Mouse (Mus musculus): ENCODE results near the gene AC170998.1.

AC170998.1 gene

DNA sequence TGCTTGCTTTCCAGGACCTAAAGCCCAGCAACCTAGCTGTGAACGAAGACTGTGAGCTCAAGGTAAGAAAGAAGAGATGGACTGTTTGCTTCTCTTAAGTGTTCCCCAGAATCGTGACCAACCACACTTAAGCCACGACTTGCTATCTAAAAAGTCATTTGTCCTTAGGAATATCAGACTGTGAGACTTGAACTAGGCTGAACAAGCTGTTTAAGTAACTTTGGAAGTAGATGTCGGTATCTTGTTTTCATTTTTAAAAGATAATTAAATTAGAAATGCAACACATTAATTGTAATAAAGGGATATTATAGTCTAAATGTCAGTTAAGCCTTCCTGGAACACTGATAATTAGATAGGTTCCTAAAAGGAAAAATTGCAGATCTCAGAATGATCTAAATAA, at the start of gene AC170998.1:
AC170998.1 (plus strand) TSS at position 301 of the 400 bp plus-strand sequence.
- in situ Hi-C loops (cut with MboI; ENCODE audit: unreplicated experiment in 2 of 2): no loop called here

DNA sequence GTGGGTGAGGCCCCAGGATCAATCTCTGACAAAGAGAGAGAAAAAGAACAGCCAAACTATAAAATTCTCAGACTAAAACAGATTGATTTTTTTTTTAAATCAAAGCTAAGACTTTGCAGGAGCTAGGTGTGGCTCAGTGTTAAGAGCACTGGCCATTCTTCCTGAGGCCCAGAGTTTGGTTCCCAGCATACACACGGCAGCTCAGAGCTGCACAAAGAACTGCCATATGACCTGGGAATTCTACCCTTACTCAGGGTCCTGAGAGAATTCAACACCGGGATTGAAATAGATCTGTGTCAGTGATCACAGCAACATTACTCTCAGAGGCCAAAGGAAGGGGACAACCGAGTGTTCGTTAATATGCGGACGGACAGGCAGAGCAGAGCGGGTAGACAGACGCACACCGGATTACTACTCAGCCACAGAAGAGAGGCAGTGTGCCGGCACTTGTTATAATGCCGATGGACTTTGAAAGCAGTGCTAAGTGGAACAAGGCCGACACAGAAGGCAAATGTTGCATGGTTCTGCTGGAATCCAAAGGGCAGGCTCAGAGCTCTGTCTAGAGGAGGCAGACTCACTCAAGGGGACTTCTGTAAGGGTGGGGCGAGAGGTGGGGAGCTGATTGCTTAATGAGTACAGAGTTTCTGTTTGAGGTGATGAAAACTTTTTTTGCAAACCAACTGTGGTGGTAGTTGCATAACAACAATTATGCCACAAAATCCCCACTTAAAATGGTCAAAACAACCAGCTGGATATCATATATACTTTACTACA, 43.4 kb upstream of the AC170998.1 start:
- in situ Hi-C loops (cut with MboI; ENCODE audit: unreplicated experiment in 2 of 2): loop anchor here in 1 of 2 experiments (10.0 to 25.0 kb wide), 2 partner anchors 192 to 680 kb away; partner anchors contain the start of gene Fgd2

DNA sequence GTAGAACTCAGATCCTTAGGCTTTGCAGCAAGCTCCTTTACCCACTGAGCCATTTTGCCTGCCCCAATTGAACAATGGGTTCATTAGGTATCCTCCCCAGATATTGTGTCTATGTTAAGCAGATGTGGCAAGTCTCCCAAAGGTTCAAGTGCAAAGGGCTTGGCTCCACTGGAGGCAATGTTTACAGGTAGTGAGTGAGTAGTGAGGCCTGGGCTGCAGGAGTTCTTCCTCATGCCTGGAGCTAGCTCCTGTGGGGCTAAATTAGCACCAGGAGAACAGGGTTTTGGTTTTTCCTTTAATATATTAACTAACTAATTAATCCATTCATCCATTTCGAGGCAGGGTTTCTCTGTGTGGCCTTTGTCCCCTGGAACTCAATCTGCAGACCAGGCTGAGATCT, 42.3 kb upstream of the AC170998.1 start:
- in situ Hi-C loops (cut with MboI; ENCODE audit: unreplicated experiment in 2 of 2): loop anchor here in 1 of 2 experiments (10.0 to 25.0 kb wide), 2 partner anchors 191 to 679 kb away; partner anchors contain the start of gene Fgd2

DNA sequence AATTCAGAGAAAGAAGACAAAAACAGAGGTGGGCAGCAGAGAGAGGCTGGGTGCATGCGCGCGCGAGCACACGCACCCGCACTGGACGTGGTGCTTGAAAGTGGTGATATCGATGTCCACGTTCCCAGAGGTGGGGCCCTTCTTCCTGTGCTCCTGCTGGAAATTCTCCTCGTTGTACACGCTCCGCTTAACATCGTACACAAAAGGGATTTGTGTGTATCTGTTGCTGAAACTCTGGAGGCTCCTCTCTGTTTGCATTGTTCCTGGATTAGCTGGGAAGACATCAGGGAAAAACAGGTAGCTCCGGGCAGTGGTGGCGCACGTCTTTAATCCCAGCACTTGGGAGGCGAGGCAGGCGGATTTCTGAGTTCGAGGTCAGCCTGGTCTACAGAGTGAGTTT, 41.3 kb upstream of the AC170998.1 start:
- in situ Hi-C loops (cut with MboI; ENCODE audit: unreplicated experiment in 2 of 2): loop anchor here (5.0 to 25.0 kb wide), 3 partner anchors 68 to 678 kb away; partner anchors contain the start of gene Fgd2 (in 1 of the 2)

DNA sequence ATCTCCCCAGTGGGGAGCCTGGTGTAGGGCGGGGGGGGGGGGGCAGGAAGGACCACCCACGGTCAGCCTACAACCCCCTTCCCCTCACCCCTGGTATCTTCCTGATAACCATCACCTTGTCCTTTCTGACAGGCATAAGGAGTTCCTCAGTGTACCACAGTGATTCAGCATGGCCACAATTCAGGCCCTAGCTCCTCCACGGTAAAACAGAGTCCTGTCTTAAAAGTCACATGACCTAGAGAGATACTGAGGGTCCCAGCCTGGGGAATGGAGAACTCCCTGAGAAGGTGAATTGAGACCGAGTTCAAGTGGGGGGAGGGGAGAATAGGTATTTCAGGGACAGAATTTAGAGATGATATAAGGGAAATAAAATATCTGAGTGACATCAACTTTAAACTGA, 38.5 kb upstream of the AC170998.1 start:
- in situ Hi-C loops (cut with MboI; ENCODE audit: unreplicated experiment in 2 of 2): loop anchor here (5.0 to 25.0 kb wide), 3 partner anchors 65 to 675 kb away; partner anchors contain the start of gene Fgd2 (in 1 of the 2)

DNA sequence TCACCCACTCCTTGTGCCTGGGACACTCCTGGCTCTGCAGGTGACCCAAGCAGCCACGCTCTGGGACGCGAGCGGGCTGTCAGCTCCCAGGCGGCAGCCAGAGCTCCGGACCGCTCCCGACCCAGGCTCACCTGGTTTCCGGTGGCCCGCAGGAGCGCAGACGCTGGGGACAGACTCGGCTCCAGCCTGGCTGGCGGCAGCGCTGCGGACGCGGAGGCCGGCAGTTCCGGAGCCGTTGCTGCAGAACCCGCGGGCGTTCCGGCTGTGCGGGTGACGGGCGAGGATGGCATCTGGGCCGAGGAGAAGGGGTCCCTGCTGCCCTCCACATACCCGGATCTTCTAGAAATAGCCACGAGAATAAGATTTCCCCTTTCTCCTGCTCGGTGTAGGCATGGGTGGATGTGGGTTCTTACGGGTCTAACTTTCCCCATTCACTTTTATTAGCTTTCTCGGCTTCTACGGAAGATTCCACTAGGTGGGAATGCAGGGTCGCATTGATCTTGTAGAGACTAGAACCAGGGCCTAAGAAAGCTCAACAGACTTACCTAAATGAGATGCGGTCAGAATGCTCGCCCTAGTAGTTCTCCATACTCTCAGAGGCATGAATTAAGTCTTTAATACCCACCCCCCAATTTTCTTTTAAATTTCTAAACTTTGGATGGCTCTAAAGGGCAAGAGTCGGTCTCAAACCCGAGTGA, 36.1 kb upstream of the AC170998.1 start, which contains the start of gene Slc26a8:
Slc26a8 (minus strand) TSS at position 648 of the 698 bp plus-strand sequence.
- in situ Hi-C loops (cut with MboI; ENCODE audit: unreplicated experiment in 2 of 2): loop anchor here (5.0 to 25.0 kb wide), 4 partner anchors 63 to 673 kb away; partner anchors contain the start of gene Fgd2 (in 1 of the 2)

DNA sequence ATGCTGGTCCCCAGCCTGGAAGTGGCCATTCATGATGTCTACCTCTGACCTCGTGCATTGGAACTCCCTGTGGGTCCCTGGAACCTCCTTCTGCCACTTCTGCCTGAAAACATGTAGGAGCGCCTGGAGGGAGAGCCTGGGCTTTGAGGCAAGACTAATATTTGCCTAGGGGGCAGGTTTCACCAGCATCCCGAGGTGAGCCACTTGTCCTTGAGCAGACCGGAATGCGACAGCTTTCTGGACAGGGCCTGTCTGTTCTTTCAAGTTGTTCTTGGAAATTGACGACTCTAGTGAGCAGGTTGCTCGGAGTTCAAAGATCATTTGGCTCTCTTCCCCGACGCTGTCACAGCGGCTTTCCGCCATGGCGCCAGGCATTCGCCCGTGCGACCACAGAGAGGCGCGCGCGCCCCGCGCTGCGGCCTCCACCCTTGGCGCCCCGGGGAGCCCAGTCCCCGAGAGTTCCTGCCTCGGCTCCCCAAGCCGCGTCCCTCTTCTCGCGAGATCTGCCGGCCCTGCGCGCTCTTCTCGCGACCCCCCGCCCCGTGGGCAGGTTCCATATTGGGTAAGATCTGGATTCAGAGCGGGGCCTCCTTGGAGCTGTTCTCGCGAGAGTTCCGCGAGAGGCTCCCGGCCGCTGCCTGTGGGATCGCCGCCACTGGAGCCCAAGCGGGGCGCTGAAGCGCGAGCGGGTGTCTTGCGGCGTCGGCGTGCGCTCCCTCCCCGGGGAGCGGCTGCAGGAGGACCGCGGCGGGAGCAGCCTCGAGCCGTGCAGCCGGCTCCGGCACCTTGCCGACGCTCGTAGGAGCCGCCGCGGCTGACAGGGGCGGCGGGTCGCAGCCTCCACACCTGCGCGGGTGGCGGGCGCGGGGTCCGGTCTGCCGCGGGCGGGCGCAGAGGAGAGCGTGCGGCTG, 34.9 kb upstream of the AC170998.1 start, which contains the start of gene Mapk14:
Mapk14 (plus strand) TSS at position 554 of the 911 bp plus-strand sequence.
- in situ Hi-C loops (cut with MboI; ENCODE audit: unreplicated experiment in 2 of 2): loop anchor here (5.0 to 25.0 kb wide), 2 partner anchors 236 to 671 kb away; partner anchors contain the start of gene Fgd2 (in 1 of the 2)

DNA sequence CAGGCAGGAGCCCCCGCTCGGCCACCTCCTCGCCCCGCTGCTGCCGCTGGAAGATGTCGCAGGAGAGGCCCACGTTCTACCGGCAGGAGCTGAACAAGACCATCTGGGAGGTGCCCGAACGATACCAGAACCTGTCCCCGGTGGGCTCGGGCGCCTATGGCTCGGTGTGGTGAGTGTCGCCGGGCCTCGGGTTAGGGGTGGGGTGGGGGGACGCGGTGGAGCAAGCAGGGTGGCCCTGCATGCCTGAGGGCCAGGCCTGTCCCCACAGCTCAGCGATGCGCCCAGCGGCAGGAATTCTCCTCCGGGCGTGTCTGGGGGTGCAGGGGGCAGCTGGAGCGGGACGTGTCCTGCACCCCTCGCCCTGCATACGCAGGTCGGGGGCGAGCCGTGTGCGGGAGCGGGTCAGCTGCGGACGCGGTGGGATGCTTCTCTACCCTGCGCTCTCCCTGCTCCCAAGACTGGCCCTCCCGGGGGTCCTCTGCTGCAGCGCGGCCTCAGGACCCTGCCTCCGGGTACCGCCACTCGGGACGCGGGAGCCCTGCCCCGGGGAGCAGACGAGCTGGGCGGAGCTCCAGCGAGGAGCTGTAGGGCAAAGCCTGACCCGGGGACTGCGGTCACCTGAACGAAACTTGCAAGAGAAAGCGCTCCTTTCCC, 34.1 kb upstream of the AC170998.1 start:
- in situ Hi-C loops (cut with MboI; ENCODE audit: unreplicated experiment in 2 of 2): loop anchor here (5.0 to 25.0 kb wide), 2 partner anchors 235 to 670 kb away; partner anchors contain the start of gene Fgd2 (in 1 of the 2)

DNA sequence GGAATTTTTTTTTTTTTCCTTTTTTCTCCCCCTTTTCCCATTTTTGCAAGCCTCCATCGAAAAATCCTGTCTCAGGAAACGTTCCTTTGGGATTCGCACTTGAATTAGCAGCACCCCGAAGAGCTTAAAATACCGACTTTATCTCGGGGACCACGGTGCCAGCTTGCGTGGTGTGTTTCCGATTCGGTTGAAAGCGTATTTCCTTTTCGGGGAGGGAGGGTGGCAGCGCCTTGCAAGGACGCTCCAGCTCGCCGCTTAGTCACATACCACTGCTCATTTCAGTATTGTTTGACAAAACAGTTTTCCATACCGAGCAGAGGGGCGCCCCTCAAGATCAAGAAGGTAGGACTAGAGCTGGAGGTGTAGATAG, 33.6 kb upstream of the AC170998.1 start:
- in situ Hi-C loops (cut with MboI; ENCODE audit: unreplicated experiment in 2 of 2): loop anchor here (5.0 to 25.0 kb wide), 2 partner anchors 235 to 670 kb away; partner anchors contain the start of gene Fgd2 (in 1 of the 2)

DNA sequence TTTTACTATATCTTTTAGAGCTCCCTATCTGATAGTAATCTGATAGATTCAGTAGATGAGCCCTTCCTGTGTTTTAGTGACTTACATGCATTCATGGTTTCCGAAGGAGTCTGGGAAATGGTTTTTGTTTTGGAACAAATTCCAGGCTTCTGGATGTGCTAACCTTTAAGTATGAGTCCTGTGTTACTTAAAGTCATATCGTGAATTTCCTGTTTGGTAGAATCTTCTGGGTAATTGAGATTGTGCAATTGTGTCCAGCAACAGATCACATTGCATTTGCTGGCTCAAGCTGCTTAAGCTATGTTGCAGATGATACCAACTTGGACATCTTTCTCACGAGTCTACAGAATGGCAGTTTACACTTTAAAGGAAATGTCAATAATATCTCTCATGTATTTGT, 32.8 kb upstream of the AC170998.1 start:
- in situ Hi-C loops (cut with MboI; ENCODE audit: unreplicated experiment in 2 of 2): loop anchor here (5.0 to 25.0 kb wide), 2 partner anchors 234 to 669 kb away; partner anchors contain the start of gene Fgd2 (in 1 of the 2)

DNA sequence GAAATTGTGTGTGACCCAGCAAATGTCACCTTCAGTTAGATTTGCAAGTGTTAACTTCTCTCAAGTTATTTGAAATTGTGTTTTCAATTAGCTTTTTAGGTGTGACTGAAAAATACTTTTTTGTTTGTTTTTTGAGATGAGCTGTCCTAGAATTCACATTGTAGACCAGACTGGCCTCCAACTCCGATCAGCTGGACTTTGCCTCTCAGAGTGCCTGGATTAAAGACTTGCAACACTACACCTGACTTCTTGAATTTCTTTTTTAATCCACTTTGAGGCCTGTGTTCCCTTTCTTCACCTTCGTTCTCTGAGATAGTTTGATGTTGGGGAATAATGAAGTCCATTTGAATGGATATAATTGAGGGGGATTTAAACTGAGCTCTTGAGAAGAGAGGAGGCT, 31.8 kb upstream of the AC170998.1 start:
- in situ Hi-C loops (cut with MboI; ENCODE audit: unreplicated experiment in 2 of 2): loop anchor here (5.0 to 25.0 kb wide), 2 partner anchors 233 to 668 kb away; partner anchors contain the start of gene Fgd2 (in 1 of the 2)

DNA sequence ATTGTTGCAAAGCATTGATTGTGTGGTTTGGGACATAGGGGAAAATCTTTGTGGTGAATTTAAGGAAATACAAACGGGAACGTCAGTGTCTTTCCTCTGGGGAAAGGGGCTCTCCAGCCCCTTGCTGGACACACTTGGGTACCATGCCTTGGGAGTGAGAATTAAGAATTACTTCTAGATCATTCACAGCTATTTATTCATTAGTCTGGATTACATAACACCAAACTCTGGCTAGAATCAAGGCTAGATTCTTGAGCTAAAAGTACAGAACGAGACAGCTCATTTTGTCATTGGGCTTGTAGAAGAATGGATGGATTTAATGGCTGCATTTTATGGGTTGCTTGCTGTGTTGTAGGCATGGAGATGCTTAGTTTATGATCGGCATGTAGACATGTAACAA, 31.1 kb upstream of the AC170998.1 start:
- in situ Hi-C loops (cut with MboI; ENCODE audit: unreplicated experiment in 2 of 2): loop anchor here (5.0 to 25.0 kb wide), 2 partner anchors 232 to 667 kb away; partner anchors contain the start of gene Fgd2 (in 1 of the 2)

DNA sequence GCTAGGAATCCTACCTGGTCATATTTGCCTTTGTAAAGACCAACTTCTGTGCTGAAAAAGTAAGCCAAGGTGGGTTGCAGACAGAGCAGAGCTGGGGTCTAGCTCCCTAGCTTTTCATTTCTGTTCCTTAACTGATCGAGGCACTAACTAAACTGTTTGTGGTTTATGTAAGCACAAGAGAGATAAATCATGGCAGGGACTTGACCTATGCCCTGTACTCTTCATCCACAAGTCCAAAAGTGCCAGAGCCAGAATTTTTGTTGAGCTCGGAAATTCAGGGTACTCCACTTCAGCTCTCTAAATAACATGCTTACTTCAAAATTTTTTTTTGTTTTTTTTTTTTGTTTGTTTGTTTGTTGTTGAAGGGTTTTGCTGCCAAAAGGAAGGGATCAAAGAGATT, 29.2 kb upstream of the AC170998.1 start:
- in situ Hi-C loops (cut with MboI; ENCODE audit: unreplicated experiment in 2 of 2): loop anchor here in 1 of 2 experiments (25.0 kb wide), 1 partner anchor 666 kb away; the partner anchor contains the start of gene Fgd2

DNA sequence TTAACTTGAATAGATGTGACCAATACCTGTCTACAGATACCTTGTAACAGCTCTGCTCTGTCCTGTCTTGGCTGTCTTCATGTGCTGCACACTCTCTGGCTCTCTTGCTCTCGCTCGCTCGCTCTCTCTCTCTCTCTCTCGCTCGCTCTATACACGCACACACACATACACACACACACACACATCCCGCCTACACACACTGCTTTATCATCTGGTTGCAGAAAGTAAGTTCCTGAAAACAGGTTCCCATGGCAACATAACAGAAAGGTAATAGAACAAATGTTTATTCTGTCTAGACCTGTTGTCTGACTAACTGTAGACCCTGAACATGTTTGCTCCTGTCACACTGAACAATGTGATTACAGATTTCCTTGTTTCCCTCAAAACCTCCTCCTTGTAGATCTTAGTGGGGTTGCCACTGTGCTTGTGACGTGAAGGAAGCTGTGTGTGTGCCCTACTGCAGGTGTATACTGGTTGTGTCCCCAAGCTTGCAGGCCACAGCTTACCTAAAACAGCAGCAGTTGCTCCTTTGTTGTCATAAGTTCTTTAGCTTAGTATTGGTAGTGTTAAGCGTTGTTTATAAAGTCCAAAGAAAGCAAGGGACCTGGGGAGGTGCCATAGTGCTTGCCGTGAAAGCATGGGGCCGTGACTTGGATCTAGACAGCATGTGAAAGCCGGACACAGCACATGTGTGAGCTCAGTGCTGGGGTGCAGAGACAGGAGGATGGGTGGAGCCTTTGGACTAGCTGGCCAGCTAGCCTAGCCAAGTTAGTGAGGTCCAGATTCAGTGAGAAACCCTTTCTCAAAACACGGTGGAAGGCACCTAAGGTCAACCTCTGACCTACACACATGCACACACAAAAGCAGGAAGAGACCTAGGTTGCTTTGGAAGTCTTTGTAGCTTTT, 28.3 kb upstream of the AC170998.1 start:
- in situ Hi-C loops (cut with MboI; ENCODE audit: unreplicated experiment in 2 of 2): loop anchor here in 1 of 2 experiments (25.0 kb wide), 1 partner anchor 665 kb away; the partner anchor contains the start of gene Fgd2

DNA sequence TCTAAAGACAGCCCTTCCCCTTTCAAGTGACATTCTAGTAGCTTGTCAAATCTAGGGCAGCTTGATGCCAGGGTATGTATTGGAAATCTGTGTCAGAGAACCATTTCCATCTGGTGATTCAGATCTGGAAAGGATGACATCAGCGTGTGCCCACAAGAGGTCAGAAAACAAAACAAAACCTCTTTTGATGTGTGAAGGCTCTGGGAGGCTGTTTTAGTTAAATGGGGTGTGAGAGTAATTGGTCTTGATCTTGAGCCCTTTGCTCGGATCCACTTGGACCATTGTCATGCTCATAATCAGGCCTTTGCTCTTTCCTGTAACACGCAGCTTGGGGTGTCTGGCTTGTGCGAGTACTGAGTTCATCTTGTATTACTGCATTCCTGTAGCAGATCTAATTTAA, 27.6 kb upstream of the AC170998.1 start:
- in situ Hi-C loops (cut with MboI; ENCODE audit: unreplicated experiment in 2 of 2): loop anchor here in 1 of 2 experiments (25.0 kb wide), 1 partner anchor 664 kb away; the partner anchor contains the start of gene Fgd2

DNA sequence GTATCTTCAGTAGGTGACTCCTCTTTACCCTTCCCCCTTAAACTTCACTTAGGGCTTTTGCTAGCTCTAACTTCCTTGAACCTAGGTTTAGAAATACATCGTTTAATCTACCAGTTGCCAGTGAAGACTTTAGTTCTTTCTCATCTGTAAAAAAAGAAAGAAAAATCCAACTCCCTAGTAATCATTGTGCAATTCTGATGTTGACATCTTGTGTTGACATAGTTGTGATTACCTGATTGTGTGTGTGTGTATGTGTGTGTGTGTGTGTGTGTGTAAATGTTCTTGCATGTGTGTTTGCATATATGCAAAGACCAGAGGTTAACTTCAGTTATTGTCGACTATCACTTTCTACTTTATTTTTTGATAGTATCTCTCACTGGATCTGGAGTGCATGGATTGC, 27.2 kb upstream of the AC170998.1 start:
- in situ Hi-C loops (cut with MboI; ENCODE audit: unreplicated experiment in 2 of 2): loop anchor here in 1 of 2 experiments (25.0 kb wide), 1 partner anchor 664 kb away; the partner anchor contains the start of gene Fgd2

DNA sequence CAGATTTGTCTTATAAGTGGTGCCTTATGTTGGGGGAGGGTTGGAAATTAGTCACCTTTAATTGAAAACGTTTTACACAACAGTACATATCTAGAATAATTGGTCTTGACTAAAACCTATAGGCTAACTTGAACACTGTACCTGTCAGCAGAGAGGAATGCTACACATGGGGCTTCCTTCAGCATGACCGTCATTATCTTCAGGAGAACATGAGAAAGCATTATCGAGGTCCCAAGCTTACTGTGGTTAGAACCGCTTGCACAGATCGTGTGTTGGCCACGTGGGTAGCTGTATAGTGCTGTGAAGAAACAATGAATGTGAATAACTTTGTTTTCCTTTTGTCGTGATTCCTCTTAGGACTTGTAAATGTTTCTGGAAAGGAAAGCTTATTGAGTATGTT, 26.1 kb upstream of the AC170998.1 start:
- in situ Hi-C loops (cut with MboI; ENCODE audit: unreplicated experiment in 2 of 2): loop anchor here in 1 of 2 experiments (25.0 kb wide), 1 partner anchor 663 kb away; the partner anchor contains the start of gene Fgd2

DNA sequence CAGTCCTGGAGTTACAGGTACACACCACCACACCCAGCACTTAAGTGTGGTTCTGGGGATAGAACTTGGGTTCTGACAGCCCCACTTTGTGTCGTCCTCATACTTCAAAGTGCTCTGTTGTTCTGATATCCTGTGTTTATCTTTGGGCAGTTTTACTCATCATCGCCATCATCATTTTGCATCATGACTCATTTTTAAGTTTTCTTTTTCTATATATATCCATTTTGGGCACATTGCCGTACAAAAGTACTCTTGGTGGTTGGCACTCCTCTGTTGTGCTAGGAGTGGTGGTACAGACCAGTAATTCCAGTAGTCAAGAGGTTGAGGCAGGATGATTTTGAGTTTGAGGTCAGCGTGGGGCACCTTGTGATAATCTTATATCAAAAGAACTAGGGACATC, 24.7 kb upstream of the AC170998.1 start:
- in situ Hi-C loops (cut with MboI; ENCODE audit: unreplicated experiment in 2 of 2): no loop called here
